Mouse (Mus musculus) CD4-positive, CD25-positive, alpha-beta regulatory T cell (primary cell): ENCODE results near the gene Kdm6b. TPM values are rescaled to one million over a fixed set of nuclear protein-coding genes. Genes with fewer than 3 reads are reported as not detected.

Experiments used
- polyA plus RNA-seq: library from polyadenylated mRNA; unstranded; fragments of 100-300 nt; shearing (Covaris generic); gene quantifications from one replicate; pipeline ENCODE4 v1.2.1, GENCODE M21; 2017

Gene Kdm6b
- polyA plus RNA-seq, result 5.5 TPM

GRCm38 (mm10) chr11:69413221-69414181 lies at the start of gene Kdm6b:
Gene Kdm6b (minus strand): TSS chr11:69413675.

GRCm38 (mm10) chr11:69398059-69398458 lies 15.4 kb downstream of the Kdm6b start, which contains the start of gene Tmem88:
Gene Tmem88 (minus strand): TSS chr11:69398234.

GRCm38 (mm10) chr11:69395235-69395633 lies 18.2 kb downstream of the Kdm6b start, which contains the start of the genes Naa38 and Cyb5d1:
Gene Naa38 (plus strand): TSS chr11:69395487.
Gene Cyb5d1 (minus strand): TSS chr11:69395631.

GRCm38 (mm10) chr11:69369215-69369989 lies 44.1 kb downstream of the Kdm6b start, which contains the start of gene Chd3:
Gene Chd3 (minus strand): TSS chr11:69369406.

Other genes with a start within 250 kb of the Kdm6b start
- 3.2 TPM for gene Alox8, start 215.8 kb downstream of the Kdm6b start, polyA plus RNA-seq
- gene Gucy2e, start 176.6 kb downstream of the Kdm6b start, polyA plus RNA-seq, result 0.19 TPM
- gene Cntrob, start 89.9 kb downstream of the Kdm6b start, polyA plus RNA-seq, result 8.7 TPM
- 96.9 TPM for gene Trappc1, start 89.7 kb downstream of the Kdm6b start, polyA plus RNA-seq
- 1.4 TPM for gene Kcnab3, start 87.4 kb downstream of the Kdm6b start, polyA plus RNA-seq
- 2.4 TPM for gene Rnf227, start 73.2 kb downstream of the Kdm6b start, polyA plus RNA-seq
- gene Chd3, start 44.3 kb downstream of the Kdm6b start, polyA plus RNA-seq, result 139 TPM
- 97.6 TPM for gene Naa38, start 18.2 kb downstream of the Kdm6b start, polyA plus RNA-seq
- gene Cyb5d1, start 18.0 kb downstream of the Kdm6b start, polyA plus RNA-seq, result 25.4 TPM
- 0.54 TPM for gene Tmem88, start 15.4 kb downstream of the Kdm6b start, polyA plus RNA-seq
- gene Dnah2, start 135.4 kb upstream of the Kdm6b start, polyA plus RNA-seq, result 0.01 TPM
- gene Efnb3, start 146.5 kb upstream of the Kdm6b start, polyA plus RNA-seq, result 0.47 TPM
- 25.6 TPM for gene Wrap53, start 166.6 kb upstream of the Kdm6b start, polyA plus RNA-seq
- 239 TPM for gene Trp53, start 166.7 kb upstream of the Kdm6b start, polyA plus RNA-seq
- not detected for gene Atp1b2, start 192.3 kb upstream of the Kdm6b start, polyA plus RNA-seq
- not detected for gene Shbg, start 204.2 kb upstream of the Kdm6b start, polyA plus RNA-seq
- not detected for gene Sat2, start 208.3 kb upstream of the Kdm6b start, polyA plus RNA-seq
- gene Fxr2, start 219.3 kb upstream of the Kdm6b start, polyA plus RNA-seq, result 63.2 TPM
- gene Sox15, start 241.6 kb upstream of the Kdm6b start, polyA plus RNA-seq, result not detected
- gene Mpdu1, start 249.0 kb upstream of the Kdm6b start, polyA plus RNA-seq, result 66.0 TPM